Mouse (Mus musculus): ENCODE measurements around the gene Nfia. TPM values are rescaled to one million over a fixed set of nuclear protein-coding genes. Genes with fewer than 3 reads are reported as not detected.

Nfia gene
- polyA plus RNA-seq, 1 experiment: 53.0 TPM

GRCm38 (mm10) chr4:97855712-97856420 lies 83.3 kb downstream of the Nfia start:
- TF ChIP-seq POLR2A (IDR thresholded peaks at IDR 0.05; ENCODE audit: low read depth, low read length) (no peak), CTCF (IDR thresholded peaks at IDR 0.05; ENCODE audit: borderline replicate concordance, insufficient read depth, low read length) (no peak)
- Histone ChIP-seq H3K4me1 (ENCODE audit: control insufficient read depth, insufficient read depth, low read length) (peaks cover 4% of the 10 kb centered on the region), H3K27ac (ENCODE audit: insufficient read depth, low read length) (no peak overlapping the region), H3K4me3 (ENCODE audit: insufficient read depth, low read length) (no peak overlapping the region)

GRCm38 (mm10) chr4:97857549-97857948 lies 85.0 kb downstream of the Nfia start:
- no peak for TF ChIP-seq POLR2A (IDR thresholded peaks at IDR 0.05; ENCODE audit: low read depth, low read length)
- TF ChIP-seq CTCF (IDR thresholded peaks at IDR 0.05; ENCODE audit: borderline replicate concordance, insufficient read depth, low read length): no peak

GRCm38 (mm10) chr4:97859431-97859830 lies 86.9 kb downstream of the Nfia start:
- TF ChIP-seq POLR2A (IDR thresholded peaks at IDR 0.05; ENCODE audit: low read depth, low read length) (no peak), CTCF (IDR thresholded peaks at IDR 0.05; ENCODE audit: borderline replicate concordance, insufficient read depth, low read length) (no peak)
- Histone ChIP-seq H3K4me3 (ENCODE audit: insufficient read depth, low read length) (no peak overlapping the region), H3K4me1 (ENCODE audit: control insufficient read depth, insufficient read depth, low read length) (peaks cover 4% of the 10 kb centered on the region), H3K27ac (ENCODE audit: insufficient read depth, low read length) (no peak overlapping the region)

More at GRCm38 (mm10) chr4:97857549-97857948, 85.0 kb downstream of the Nfia start:
- peaks cover 4% of the 10 kb centered on the region for H3K4me1 ChIP-seq (ENCODE audit: control insufficient read depth, insufficient read depth, low read length)
- H3K4me3 ChIP-seq (ENCODE audit: insufficient read depth, low read length): no peak overlapping the region
- H3K27ac ChIP-seq (ENCODE audit: insufficient read depth, low read length): no peak overlapping the region

- Histone ChIP-seq H3K27ac (ENCODE audit: insufficient read depth, low read length) (no peak overlapping the region), H3K4me1 (ENCODE audit: control insufficient read depth, insufficient read depth, low read length) (peaks cover 2% of the 10 kb centered on the region; the same call in 1 of the 2 replicates), H3K4me3 (ENCODE audit: insufficient read depth, low read length) (no peak overlapping the region)
- TF ChIP-seq POLR2A (IDR thresholded peaks at IDR 0.05; ENCODE audit: low read depth, low read length) (no peak), CTCF (IDR thresholded peaks at IDR 0.05; ENCODE audit: borderline replicate concordance, insufficient read depth, low read length) (no peak)
Measured at GRCm38 (mm10) chr4:97860376-97860775, 87.8 kb downstream of the Nfia start.

GRCm38 (mm10) chr4:97860791-97861344 lies 88.3 kb downstream of the Nfia start:
- TF ChIP-seq CTCF (IDR thresholded peaks at IDR 0.05; ENCODE audit: borderline replicate concordance, insufficient read depth, low read length) (no peak), POLR2A (IDR thresholded peaks at IDR 0.05; ENCODE audit: low read depth, low read length) (no peak)
- Histone ChIP-seq H3K4me1 (ENCODE audit: control insufficient read depth, insufficient read depth, low read length) (peaks cover 2% of the 10 kb centered on the region; the same call in 1 of the 2 replicates), H3K4me3 (ENCODE audit: insufficient read depth, low read length) (no peak overlapping the region), H3K27ac (ENCODE audit: insufficient read depth, low read length) (peak overlapping the region; percentile 20; the same call in 1 of the 2 replicates)

GRCm38 (mm10) chr4:97862379-97862778 lies 89.8 kb downstream of the Nfia start:
- no peak for TF ChIP-seq CTCF (IDR thresholded peaks at IDR 0.05; ENCODE audit: borderline replicate concordance, insufficient read depth, low read length)
- no peak for TF ChIP-seq POLR2A (IDR thresholded peaks at IDR 0.05; ENCODE audit: low read depth, low read length)
- 0 out of 2 replicates have a peak, but pooled peaks cover 2% of the 10 kb centered on the region for H3K4me1 ChIP-seq (ENCODE audit: control insufficient read depth, insufficient read depth, low read length)
- no peak overlapping the region for H3K4me3 ChIP-seq (ENCODE audit: insufficient read depth, low read length)
- no peak overlapping the region for H3K27ac ChIP-seq (ENCODE audit: insufficient read depth, low read length)

- TF ChIP-seq POLR2A (IDR thresholded peaks at IDR 0.05; ENCODE audit: low read depth, low read length) (no peak), CTCF (IDR thresholded peaks at IDR 0.05; ENCODE audit: borderline replicate concordance, insufficient read depth, low read length) (no peak)
- Histone ChIP-seq H3K4me3 (ENCODE audit: insufficient read depth, low read length) (no peak overlapping the region), H3K4me1 (ENCODE audit: control insufficient read depth, insufficient read depth, low read length) (peaks cover 7% of the 10 kb centered on the region), H3K27ac (ENCODE audit: insufficient read depth, low read length) (no peak overlapping the region)
Measured at GRCm38 (mm10) chr4:97864276-97864675, 91.7 kb downstream of the Nfia start.

- H3K4me3 ChIP-seq (ENCODE audit: insufficient read depth, low read length): no peak overlapping the region
- no peak for TF ChIP-seq CTCF (IDR thresholded peaks at IDR 0.05; ENCODE audit: borderline replicate concordance, insufficient read depth, low read length)
- TF ChIP-seq POLR2A (IDR thresholded peaks at IDR 0.05; ENCODE audit: low read depth, low read length): no peak
Measured at GRCm38 (mm10) chr4:97865410-97865953, 92.9 kb downstream of the Nfia start.

GRCm38 (mm10) chr4:97866463-97866862 lies 93.9 kb downstream of the Nfia start:
- Histone ChIP-seq H3K4me3 (ENCODE audit: insufficient read depth, low read length) (no peak overlapping the region), H3K4me1 (ENCODE audit: control insufficient read depth, insufficient read depth, low read length) (peaks cover 5% of the 10 kb centered on the region), H3K27ac (ENCODE audit: insufficient read depth, low read length) (no peak overlapping the region)
- no peak for TF ChIP-seq CTCF (IDR thresholded peaks at IDR 0.05; ENCODE audit: borderline replicate concordance, insufficient read depth, low read length)

More at GRCm38 (mm10) chr4:97865410-97865953, 92.9 kb downstream of the Nfia start:
- no peak overlapping the region for H3K27ac ChIP-seq (ENCODE audit: insufficient read depth, low read length)
- H3K4me1 ChIP-seq (ENCODE audit: control insufficient read depth, insufficient read depth, low read length): peaks cover 7% of the 10 kb centered on the region

All from embryonic fibroblast, embryonic 13.5 days (primary cell).